Mouse (Mus musculus) neural tube, embryonic 12.5 days (tissue): ENCODE measurements around the gene Padi1. TPM values are rescaled to one million over a fixed set of nuclear protein-coding genes. Genes with fewer than 3 reads are reported as not detected.

Source experiments
- ATAC-seq: fragments of 200-750 bp; cut with Nextera tagmentation; 2 replicates; pipeline ENCODE4 v1.8.0; 2017; ENCODE audit warnings: low read depth, mild to moderate bottlenecking, moderate TSS enrichment, moderate library complexity; ENCODE audit not compliant: low FRiP score
- H3K27ac ChIP-seq: fragments of 300-500 bp; sonication (generic); 2 replicates; pipeline ENCODE4 v1.5.1; 2016
- H3K27me3 ChIP-seq: fragments of 300-500 bp; sonication (generic); replicated peaks from 2 replicates; pipeline ENCODE4 v1.6.1; 2016; ENCODE audit warnings: mild to moderate bottlenecking
- H3K36me3 ChIP-seq: fragments of 300-500 bp; sonication (generic); 2 replicates; pipeline ENCODE4 v1.6.1; 2016; ENCODE audit warnings: mild to moderate bottlenecking
- H3K4me1 ChIP-seq: fragments of 300-500 bp; sonication (generic); 2 replicates; pipeline ENCODE4 v1.6.1; 2016
- H3K4me2 ChIP-seq: fragments of 300-500 bp; sonication (generic); replicated peaks from 2 replicates; pipeline ENCODE4 v1.6.1; 2016; ENCODE audit warnings: mild to moderate bottlenecking
- H3K4me3 ChIP-seq: fragments of 300-500 bp; sonication (generic); 2 replicates; pipeline ENCODE4 v1.5.1; 2016
- H3K9ac ChIP-seq: fragments of 300-500 bp; sonication (generic); 2 replicates; pipeline ENCODE4 v1.6.1; 2016; ENCODE audit warnings: mild to moderate bottlenecking
- H3K9me3 ChIP-seq: fragments of 300-500 bp; sonication (generic); 2 replicates; pipeline ENCODE4 v1.6.1; 2016; ENCODE audit warnings: mild to moderate bottlenecking
- WGBS: fragments of 180-500 bp; shearing (Covaris S2); methylation state at CpG from one replicate; pipeline ENCODE4 v1.1.7; 2016; 5-methylcytosine and 5-hydroxymethylcytosine counted together
- polyA plus RNA-seq: library from polyadenylated mRNA; unstranded; fragments of >200 nt; fragmentation: Nextera tagmentation; extraction: Ambion mirVana; gene quantifications from 2 replicates; pipeline ENCODE4 v1.2.1, GENCODE M21; 2016

Gene Padi1
- 0.19 and 0.38 TPM in 2 replicates for polyA plus RNA-seq

GRCm38 (mm10) chr4:140845666-140846065 lies at the start of gene Padi1:
TSS of gene Padi1 (minus strand) at chr4:140845778.
- Histone ChIP-seq H3K27ac (no peak within 1 kb of the TSS), H3K4me1 (peaks cover 25% of the 10 kb centered on the region), H3K4me2 (no peak within 1 kb of the TSS), H3K36me3 (no peaks in the 10 kb centered on the region), H3K4me3 (no peak within 1 kb of the TSS), H3K9me3 (no peaks in the 10 kb centered on the region), H3K27me3 (no peaks in the 10 kb centered on the region), H3K9ac (no peak within 1 kb of the TSS)
- 66% methylated on average over 6 of the region's 6 CpGs for WGBS
- ATAC-seq, result no peak

GRCm38 (mm10) chr4:140892163-140892530 lies 46.6 kb upstream of the Padi1 start:
- H3K36me3 ChIP-seq, result no peaks in the 10 kb centered on the region
- 64% methylated on average over 1 of the region's 1 CpGs for WGBS
- H3K4me2 ChIP-seq, result no peak overlapping the region
- no peak overlapping the region for H3K4me3 ChIP-seq
- peaks cover 10% of the 10 kb centered on the region; the same call in 1 of the 2 replicates for H3K9me3 ChIP-seq
- ATAC-seq, result no peak
- no peaks in the 10 kb centered on the region for H3K27me3 ChIP-seq
- no peak overlapping the region for H3K27ac ChIP-seq
- no peaks in the 10 kb centered on the region for H3K4me1 ChIP-seq
- H3K9ac ChIP-seq, result no peak overlapping the region

- no peak overlapping the region for H3K4me2 ChIP-seq
- no peak for ATAC-seq
- H3K4me1 ChIP-seq, result no peaks in the 10 kb centered on the region
Measured at GRCm38 (mm10) chr4:140891525-140892162, 46.1 kb upstream of the Padi1 start.

GRCm38 (mm10) chr4:140883852-140884251 lies 38.3 kb upstream of the Padi1 start:
- WGBS, result 44% methylated on average over 4 of the region's 4 CpGs
- Histone ChIP-seq H3K36me3 (no peaks in the 10 kb centered on the region), H3K4me1 (no peaks in the 10 kb centered on the region), H3K4me3 (no peak overlapping the region), H3K4me2 (no peak overlapping the region), H3K9me3 (peaks cover 10% of the 10 kb centered on the region; the same call in 1 of the 2 replicates), H3K27ac (no peak overlapping the region), H3K9ac (no peak overlapping the region), H3K27me3 (no peaks in the 10 kb centered on the region)
- ATAC-seq, result no peak

More at GRCm38 (mm10) chr4:140891525-140892162, 46.1 kb upstream of the Padi1 start:
- Histone ChIP-seq H3K4me3 (no peak overlapping the region), H3K27ac (no peak overlapping the region), H3K36me3 (no peaks in the 10 kb centered on the region), H3K27me3 (no peaks in the 10 kb centered on the region), H3K9me3 (peaks cover 10% of the 10 kb centered on the region; the same call in 1 of the 2 replicates), H3K9ac (no peak overlapping the region)
- WGBS, result 93% methylated on average over 14 of the region's 14 CpGs

- H3K27me3 ChIP-seq, result no peaks in the 10 kb centered on the region
Measured at GRCm38 (mm10) chr4:140882981-140883380, 37.4 kb upstream of the Padi1 start.

GRCm38 (mm10) chr4:140882365-140882764 lies 36.8 kb upstream of the Padi1 start:
- no peak overlapping the region for H3K27ac ChIP-seq
- H3K9me3 ChIP-seq, result peaks cover 10% of the 10 kb centered on the region; the same call in 1 of the 2 replicates
- H3K9ac ChIP-seq, result no peak overlapping the region
- no peaks in the 10 kb centered on the region for H3K36me3 ChIP-seq
- ATAC-seq, result no peak
- H3K4me2 ChIP-seq, result no peak overlapping the region
- H3K4me1 ChIP-seq, result peaks cover 5% of the 10 kb centered on the region; the same call in 1 of the 2 replicates
- no peak overlapping the region for H3K4me3 ChIP-seq
- WGBS, result 63% methylated on average over 4 of the region's 4 CpGs
- no peaks in the 10 kb centered on the region for H3K27me3 ChIP-seq

More at GRCm38 (mm10) chr4:140882981-140883380, 37.4 kb upstream of the Padi1 start:
- H3K9ac ChIP-seq, result no peak overlapping the region
- peaks cover 10% of the 10 kb centered on the region; the same call in 1 of the 2 replicates for H3K9me3 ChIP-seq
- H3K4me3 ChIP-seq, result no peak overlapping the region
- no peaks in the 10 kb centered on the region for H3K4me1 ChIP-seq
- no peaks in the 10 kb centered on the region for H3K36me3 ChIP-seq
- H3K27ac ChIP-seq, result no peak overlapping the region
- ATAC-seq, result no peak
- 98% methylated on average over 3 of the region's 3 CpGs for WGBS
- no peak overlapping the region for H3K4me2 ChIP-seq

- Histone ChIP-seq H3K9me3 (peaks cover 10% of the 10 kb centered on the region; the same call in 1 of the 2 replicates), H3K27me3 (no peaks in the 10 kb centered on the region), H3K36me3 (no peaks in the 10 kb centered on the region), H3K27ac (no peak overlapping the region), H3K4me1 (peaks cover 9% of the 10 kb centered on the region; the same call in 1 of the 2 replicates), H3K4me3 (no peak overlapping the region), H3K9ac (no peak overlapping the region), H3K4me2 (no peak overlapping the region)
- 94% methylated on average over 13 of the region's 13 CpGs for WGBS
- no peak for ATAC-seq
Measured at GRCm38 (mm10) chr4:140881771-140882170, 36.2 kb upstream of the Padi1 start.

- Histone ChIP-seq H3K4me2 (no peak overlapping the region), H3K9ac (no peak overlapping the region), H3K27ac (no peak overlapping the region), H3K36me3 (no peaks in the 10 kb centered on the region), H3K4me3 (no peak overlapping the region), H3K4me1 (peaks cover 9% of the 10 kb centered on the region; the same call in 1 of the 2 replicates), H3K27me3 (no peaks in the 10 kb centered on the region), H3K9me3 (peaks cover 10% of the 10 kb centered on the region; the same call in 1 of the 2 replicates)
- WGBS, result 87% methylated on average over 8 of the region's 8 CpGs
- ATAC-seq, result no peak
Measured at GRCm38 (mm10) chr4:140881026-140881670, 35.6 kb upstream of the Padi1 start.

GRCm38 (mm10) chr4:140880207-140880606 lies 34.6 kb upstream of the Padi1 start:
- H3K4me2 ChIP-seq, result no peak overlapping the region
- 86% methylated on average over 3 of the region's 3 CpGs for WGBS
- H3K9me3 ChIP-seq, result peaks cover 10% of the 10 kb centered on the region; the same call in 1 of the 2 replicates

GRCm38 (mm10) chr4:140879739-140880138 lies 34.2 kb upstream of the Padi1 start:
- ATAC-seq, result no peak
- Histone ChIP-seq H3K4me3 (no peak overlapping the region), H3K9ac (no peak overlapping the region), H3K9me3 (peaks cover 8% of the 10 kb centered on the region; the same call in 1 of the 2 replicates), H3K4me1 (peaks cover 9% of the 10 kb centered on the region; the same call in 1 of the 2 replicates), H3K4me2 (no peak overlapping the region), H3K27me3 (no peaks in the 10 kb centered on the region), H3K27ac (no peak overlapping the region), H3K36me3 (no peaks in the 10 kb centered on the region)
- 81% methylated on average over 4 of the region's 4 CpGs for WGBS

More at GRCm38 (mm10) chr4:140880207-140880606, 34.6 kb upstream of the Padi1 start:
- no peak overlapping the region for H3K27ac ChIP-seq
- H3K9ac ChIP-seq, result no peak overlapping the region
- peaks cover 9% of the 10 kb centered on the region; the same call in 1 of the 2 replicates for H3K4me1 ChIP-seq
- no peaks in the 10 kb centered on the region for H3K27me3 ChIP-seq
- no peak for ATAC-seq
- H3K4me3 ChIP-seq, result no peak overlapping the region
- no peaks in the 10 kb centered on the region for H3K36me3 ChIP-seq

- no peaks in the 10 kb centered on the region for H3K27me3 ChIP-seq
- H3K27ac ChIP-seq, result no peak overlapping the region
- 90% methylated on average over 6 of the region's 6 CpGs for WGBS
- peaks cover 10% of the 10 kb centered on the region; the same call in 1 of the 2 replicates for H3K9me3 ChIP-seq
- no peak overlapping the region for H3K9ac ChIP-seq
- no peaks in the 10 kb centered on the region for H3K36me3 ChIP-seq
- H3K4me1 ChIP-seq, result peaks cover 9% of the 10 kb centered on the region; the same call in 1 of the 2 replicates
- no peak for ATAC-seq
- H3K4me2 ChIP-seq, result no peak overlapping the region
- no peak overlapping the region for H3K4me3 ChIP-seq
Measured at GRCm38 (mm10) chr4:140879116-140879515, 33.5 kb upstream of the Padi1 start.

- H3K27me3 ChIP-seq, result no peaks in the 10 kb centered on the region
- ATAC-seq, result no peak
- no peak overlapping the region for H3K9ac ChIP-seq
- H3K27ac ChIP-seq, result no peak overlapping the region
- H3K4me3 ChIP-seq, result no peak overlapping the region
- H3K4me1 ChIP-seq, result peaks cover 9% of the 10 kb centered on the region; the same call in 1 of the 2 replicates
- WGBS, result 92% methylated on average over 9 of the region's 9 CpGs
- H3K4me2 ChIP-seq, result no peak overlapping the region
- H3K9me3 ChIP-seq, result peaks cover 12% of the 10 kb centered on the region; the same call in 1 of the 2 replicates
- no peaks in the 10 kb centered on the region for H3K36me3 ChIP-seq
Measured at GRCm38 (mm10) chr4:140878655-140879054, 33.1 kb upstream of the Padi1 start.
